Mouse (Mus musculus) lung, postnatal 0 days (tissue): ENCODE data around the gene Ldha. TPM values are rescaled to one million over a fixed set of nuclear protein-coding genes. Genes with fewer than 3 reads are reported as not detected.
"Not testable (repeated sequence)": the region's sequence is repeated elsewhere in the genome, so short reads cannot be mapped to it uniquely, and the experiment has no call there.

Source experiments
- ATAC-seq: fragments of 200-750 bp; cut with Nextera tagmentation; 2 replicates; pipeline ENCODE4 v1.8.0; 2017; ENCODE audit warnings: moderate library complexity
- DNase-seq: peaks from one replicate; pipeline ENCODE4 v3.0.0-alpha.2; 2016; ENCODE audit warnings: low spot score
- H3K27ac ChIP-seq: fragments of 300-500 bp; sonication (generic); 2 replicates; pipeline ENCODE4 v1.5.1; 2014; ENCODE audit warnings: antibody characterized with exemption, mild to moderate bottlenecking, low read length, mixed read lengths
- H3K27me3 ChIP-seq: fragments of 300-500 bp; sonication (generic); replicated peaks from 2 replicates; pipeline ENCODE4 v1.6.1; 2014; ENCODE audit warnings: low read length, mixed read lengths; ENCODE audit not compliant: insufficient read depth
- H3K36me3 ChIP-seq: fragments of 300-500 bp; sonication (generic); 2 replicates; pipeline ENCODE4 v1.6.1; 2014; ENCODE audit warnings: low read length, mixed read lengths; ENCODE audit not compliant: insufficient read depth
- H3K4me1 ChIP-seq: fragments of 300-500 bp; sonication (generic); 2 replicates; pipeline ENCODE4 v1.6.1; 2014; ENCODE audit warnings: antibody characterized with exemption, low read depth, low read length, mixed read lengths; ENCODE audit not compliant: insufficient read depth
- H3K4me2 ChIP-seq: fragments of 300-500 bp; sonication (generic); replicated peaks from 2 replicates; pipeline ENCODE4 v1.6.1; 2014; ENCODE audit warnings: low read depth, mild to moderate bottlenecking, low read length, moderate library complexity, mixed read lengths
- H3K4me3 ChIP-seq: fragments of 300-500 bp; sonication (generic); 2 replicates; pipeline ENCODE4 v1.5.1; 2014; ENCODE audit warnings: low read depth, low read length
- H3K9ac ChIP-seq: fragments of 300-500 bp; sonication (generic); replicated peaks from 2 replicates; pipeline ENCODE4 v1.6.1; 2014; ENCODE audit warnings: low read depth, mild to moderate bottlenecking
- H3K9me3 ChIP-seq: fragments of 300-500 bp; sonication (generic); 2 replicates; pipeline ENCODE4 v1.6.1; 2016; ENCODE audit warnings: low read length, mixed read lengths
- CTCF ChIP-seq: IDR thresholded peaks from 2 replicates; pipeline ENCODE4 v1.5.1; 2016; ENCODE audit warnings: antibody characterized with exemption, mild to moderate bottlenecking
- EP300 ChIP-seq: IDR thresholded peaks from 2 replicates; pipeline ENCODE4 v1.6.1; 2016; ENCODE audit warnings: antibody characterized with exemption, mild to moderate bottlenecking, control low read depth
- WGBS: fragments of 180-500 bp; shearing (Covaris S2); extraction: QIAGEN DNeasy Blood & Tissue Kit; methylation state at CpG from one replicate; pipeline ENCODE4 v1.1.7; 2014; 5-methylcytosine and 5-hydroxymethylcytosine counted together
- polyA plus RNA-seq: library from polyadenylated mRNA; unstranded; fragments of >200 nt; fragmentation: Nextera tagmentation; extraction: Ambion mirVana; gene quantifications from 2 replicates; pipeline ENCODE4 v1.2.1, GENCODE M21; 2015

Ldha gene
- polyA plus RNA-seq, 1 experiment from 2014 or later: 589 TPM

GRCm38 (mm10) chr7:46859031-46859430, 17.8 kb downstream of the Ldha start:
- no peaks in the 10 kb centered on the region for H3K27me3 ChIP-seq
- DNase-seq (no peak), ATAC-seq (no peak)
- H3K9me3 ChIP-seq: no peaks in the 10 kb centered on the region
- no peak for TF ChIP-seq EP300
- no peak overlapping the region for H3K4me3 ChIP-seq
- no peak overlapping the region for H3K27ac ChIP-seq
- H3K36me3 ChIP-seq: peaks cover 3% of the 10 kb centered on the region; the same call in 1 of the 2 replicates
- no peaks in the 10 kb centered on the region for H3K4me1 ChIP-seq
- no peak overlapping the region for H3K4me2 ChIP-seq
- WGBS: 55% methylated on average over 6 of the region's 6 CpGs
- H3K9ac ChIP-seq: no peak overlapping the region

- H3K4me1 ChIP-seq: no peaks in the 10 kb centered on the region
- H3K27ac ChIP-seq: no peak within 1 kb of the TSS
- H3K9ac ChIP-seq: no peak within 1 kb of the TSS
- H3K4me2 ChIP-seq: no peak within 1 kb of the TSS
- TF ChIP-seq CTCF (no peak), EP300 (no peak)
- H3K4me3 ChIP-seq: no peak within 1 kb of the TSS
- no peaks in the 10 kb centered on the region for H3K36me3 ChIP-seq
- 40% methylated on average over 10 of the region's 10 CpGs for WGBS
- H3K9me3 ChIP-seq: no peaks in the 10 kb centered on the region
- ATAC-seq (no peak), DNase-seq (no peak)
- H3K27me3 ChIP-seq: no peaks in the 10 kb centered on the region
These were observed 19.7 kb downstream of the Ldha start, which contains the start of gene Ldhc for GRCm38 (mm10) chr7:46860996-46861395. Gene Ldhc, plus strand, starts transcription at chr7:46861203.

- DNase-seq (no peak), ATAC-seq (no peak)
- H3K27ac ChIP-seq: no peak overlapping the region
- no peaks in the 10 kb centered on the region for H3K36me3 ChIP-seq
- H3K4me1 ChIP-seq: no peaks in the 10 kb centered on the region
- no peak overlapping the region for H3K4me3 ChIP-seq
- H3K9ac ChIP-seq: no peak overlapping the region
- H3K4me2 ChIP-seq: no peak overlapping the region
- no peak for TF ChIP-seq EP300
- no peak for TF ChIP-seq CTCF
- 62% methylated on average over 4 of the region's 4 CpGs for WGBS
- no peaks in the 10 kb centered on the region for H3K9me3 ChIP-seq
- no peaks in the 10 kb centered on the region for H3K27me3 ChIP-seq
These were observed 30.7 kb downstream of the Ldha start for GRCm38 (mm10) chr7:46871988-46872387.

- Histone ChIP-seq H3K4me3 (no peak overlapping the region), H3K4me2 (no peak overlapping the region), H3K27ac (no peak overlapping the region), H3K36me3 (no peaks in the 10 kb centered on the region), H3K27me3 (no peaks in the 10 kb centered on the region), H3K4me1 (no peaks in the 10 kb centered on the region), H3K9ac (no peak overlapping the region), H3K9me3 (no peaks in the 10 kb centered on the region)
- DNase-seq (no peak), ATAC-seq (no peak)
- 60% methylated on average over 4 of the region's 4 CpGs for WGBS
- TF ChIP-seq EP300 (no peak), CTCF (no peak)
These were observed 35.6 kb downstream of the Ldha start for GRCm38 (mm10) chr7:46876841-46877240.

GRCm38 (mm10) chr7:46877255-46877654, 36.0 kb downstream of the Ldha start:
- Histone ChIP-seq H3K4me3 (no peak overlapping the region), H3K4me2 (no peak overlapping the region), H3K27ac (no peak overlapping the region), H3K9me3 (no peaks in the 10 kb centered on the region), H3K4me1 (no peaks in the 10 kb centered on the region), H3K9ac (no peak overlapping the region), H3K36me3 (no peaks in the 10 kb centered on the region), H3K27me3 (no peaks in the 10 kb centered on the region)
- DNase-seq: no peak
- ATAC-seq: no peak
- WGBS: 79% methylated on average over 6 of the region's 6 CpGs
- TF ChIP-seq CTCF (no peak), EP300 (no peak)

GRCm38 (mm10) chr7:46879851-46880250, 38.6 kb downstream of the Ldha start:
- H3K9me3 ChIP-seq: no peaks in the 10 kb centered on the region
- no peaks in the 10 kb centered on the region for H3K27me3 ChIP-seq
- DNase-seq (no peak), ATAC-seq (no peak)
- WGBS: 93% methylated on average over 5 of the region's 5 CpGs
- H3K36me3 ChIP-seq: no peaks in the 10 kb centered on the region
- no peak overlapping the region for H3K4me3 ChIP-seq
- TF ChIP-seq EP300 (no peak), CTCF (no peak)
- H3K27ac ChIP-seq: no peak overlapping the region
- H3K9ac ChIP-seq: no peak overlapping the region
- no peaks in the 10 kb centered on the region for H3K4me1 ChIP-seq
- H3K4me2 ChIP-seq: no peak overlapping the region

GRCm38 (mm10) chr7:46880992-46881391, 39.7 kb downstream of the Ldha start:
- DNase-seq: no peak
- Histone ChIP-seq H3K4me2 (no peak overlapping the region), H3K9me3 (no peaks in the 10 kb centered on the region), H3K27ac (no peak overlapping the region), H3K27me3 (no peaks in the 10 kb centered on the region), H3K4me1 (no peaks in the 10 kb centered on the region), H3K4me3 (no peak overlapping the region), H3K36me3 (no peaks in the 10 kb centered on the region), H3K9ac (no peak overlapping the region)
- TF ChIP-seq CTCF (no peak), EP300 (no peak)
- no peak for ATAC-seq
- 76% methylated on average over 2 of the region's 2 CpGs for WGBS

- H3K9me3 ChIP-seq, ATAC-seq, H3K4me3 ChIP-seq, H3K27ac ChIP-seq, H3K4me2 ChIP-seq, DNase-seq, H3K9ac ChIP-seq, H3K36me3 ChIP-seq, H3K4me1 ChIP-seq, H3K27me3 ChIP-seq: not testable (repeated sequence)
- 81% methylated on average over 6 of the region's 8 CpGs for WGBS
These were observed 40.7 kb downstream of the Ldha start for GRCm38 (mm10) chr7:46881941-46882340.
